Mouse (Mus musculus): ENCODE data around the gene Mmp21. TPM values are rescaled to one million over a fixed set of nuclear protein-coding genes. Genes with fewer than 3 reads are reported as not detected.

The Mmp21 gene
- total and polyA plus RNA-seq, 3 experiments = not detected

GRCm38 (mm10) chr7:133679439-133679838 lies 422 bp downstream of the Mmp21 start:
- no peak for DNase-seq
- TF ChIP-seq POLR2A (IDR thresholded peaks at IDR 0.05; ENCODE audit: insufficient read depth, low read depth, low read length) = no peak
- no peak for TF ChIP-seq CTCF (IDR thresholded peaks at IDR 0.05)
- no peak for TF ChIP-seq EP300 (IDR thresholded peaks at IDR 0.05; ENCODE audit: insufficient read depth, low read depth, low read length)

GRCm38 (mm10) chr7:133678716-133679115 lies 1.1 kb downstream of the Mmp21 start:
- WGBS = 90% methylated on average over 8 of the region's 8 CpGs
- Histone ChIP-seq H3K27ac (no peak overlapping the region), H3K4me3 (no peak overlapping the region), H3K27me3 (ENCODE audit: control insufficient read depth, insufficient read depth, low read length) (no peaks in the 10 kb centered on the region), H3K36me3 (ENCODE audit: control insufficient read depth, insufficient read depth, low read length) (no peaks in the 10 kb centered on the region), H3K4me1 (ENCODE audit: control insufficient read depth, insufficient read depth, low read length) (peaks cover 1% of the 10 kb centered on the region; the same call in 1 of the 2 replicates), H3K79me2 (replicated peaks; ENCODE audit: control insufficient read depth, insufficient read depth, low read length) (no peaks in the 10 kb centered on the region), H3K9ac (ENCODE audit: low read depth, low read length) (no peak overlapping the region)
- DNase-seq = no peak
- intact Hi-C loops (cut with DNase I) = no loop called here
- TF ChIP-seq EP300 (IDR thresholded peaks at IDR 0.05; ENCODE audit: insufficient read depth, low read depth, low read length) (no peak), POLR2A (IDR thresholded peaks at IDR 0.05; ENCODE audit: insufficient read depth, low read depth, low read length) (no peak), CTCF (IDR thresholded peaks at IDR 0.05) (no peak)

More at GRCm38 (mm10) chr7:133679439-133679838, 422 bp downstream of the Mmp21 start:
- H3K27ac ChIP-seq = no peak overlapping the region
- no peaks in the 10 kb centered on the region for H3K27me3 ChIP-seq (ENCODE audit: control insufficient read depth, insufficient read depth, low read length)
- intact Hi-C loops (cut with DNase I) = no loop called here
- WGBS = 48% methylated on average over 4 of the region's 4 CpGs
- H3K79me2 ChIP-seq (replicated peaks; ENCODE audit: control insufficient read depth, insufficient read depth, low read length) = no peaks in the 10 kb centered on the region
- H3K4me3 ChIP-seq = no peak overlapping the region
- peaks cover 1% of the 10 kb centered on the region; the same call in 1 of the 2 replicates for H3K4me1 ChIP-seq (ENCODE audit: control insufficient read depth, insufficient read depth, low read length)
- no peak overlapping the region for H3K9ac ChIP-seq (ENCODE audit: low read depth, low read length)
- H3K36me3 ChIP-seq (ENCODE audit: control insufficient read depth, insufficient read depth, low read length) = no peaks in the 10 kb centered on the region

DNA sequence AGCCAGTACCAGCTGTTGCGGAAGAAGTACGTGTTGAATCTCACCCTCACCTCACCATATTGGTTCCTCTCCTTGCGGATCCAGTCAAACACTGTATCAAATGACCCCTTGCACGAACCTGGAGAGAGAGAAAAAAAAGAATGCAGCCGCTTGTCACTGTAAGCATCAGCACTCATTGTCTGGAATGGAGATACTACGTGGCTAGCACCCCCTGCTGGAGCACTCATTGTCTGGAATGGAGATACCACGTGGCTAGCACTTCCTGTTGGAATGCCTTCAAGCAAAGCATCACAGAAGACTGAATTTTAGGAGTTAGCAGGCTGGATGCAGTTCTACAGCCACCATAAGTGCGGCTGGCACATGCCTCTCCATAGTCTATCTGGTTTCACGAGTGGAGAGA lies 3.9 kb downstream of the Mmp21 start:
- H3K79me2 ChIP-seq (replicated peaks; ENCODE audit: control insufficient read depth, insufficient read depth, low read length) = no peaks in the 10 kb centered on the region
- TF ChIP-seq EP300 (IDR thresholded peaks at IDR 0.05; ENCODE audit: insufficient read depth, low read depth, low read length) = no peak
- TF ChIP-seq POLR2A (IDR thresholded peaks at IDR 0.05; ENCODE audit: insufficient read depth, low read depth, low read length) = no peak
- TF ChIP-seq CTCF (IDR thresholded peaks at IDR 0.05) = peak; percentile 31
- no peak overlapping the region for H3K4me3 ChIP-seq
- intact Hi-C loops (cut with DNase I) = no loop called here
- H3K27me3 ChIP-seq (ENCODE audit: control insufficient read depth, insufficient read depth, low read length) = no peaks in the 10 kb centered on the region
- H3K36me3 ChIP-seq (ENCODE audit: control insufficient read depth, insufficient read depth, low read length) = no peaks in the 10 kb centered on the region
- DNase-seq = no peak
- WGBS = 68% methylated on average over 9 of the region's 9 CpGs
- peaks cover 1% of the 10 kb centered on the region; the same call in 1 of the 2 replicates for H3K4me1 ChIP-seq (ENCODE audit: control insufficient read depth, insufficient read depth, low read length)
- no peak overlapping the region for H3K27ac ChIP-seq
- no peak overlapping the region for H3K9ac ChIP-seq (ENCODE audit: low read depth, low read length)

DNA sequence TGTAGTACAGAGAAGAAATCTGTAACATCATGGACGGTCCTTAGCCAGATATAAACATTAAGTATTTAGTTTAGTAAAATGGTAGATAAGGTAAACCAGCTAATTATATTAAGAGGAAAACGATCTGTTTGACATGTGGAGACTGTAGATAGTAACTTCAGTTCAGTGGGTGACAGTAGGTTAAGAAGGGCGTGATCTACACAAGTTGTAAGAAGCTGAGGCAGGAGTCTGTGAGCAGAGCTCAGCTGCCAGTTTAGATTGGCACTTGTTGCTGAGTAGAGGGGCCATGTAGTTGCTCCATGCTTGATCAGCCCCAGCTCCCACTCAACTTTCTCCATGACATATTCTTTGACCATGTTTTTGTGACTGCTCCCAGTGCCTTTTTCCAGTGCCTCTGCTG lies 9.0 kb downstream of the Mmp21 start:
- H3K36me3 ChIP-seq (ENCODE audit: control insufficient read depth, insufficient read depth, low read length) = no peaks in the 10 kb centered on the region; the same call in 1 of the 2 replicates
- WGBS = 91% methylated on average over 3 of the region's 3 CpGs

DNA sequence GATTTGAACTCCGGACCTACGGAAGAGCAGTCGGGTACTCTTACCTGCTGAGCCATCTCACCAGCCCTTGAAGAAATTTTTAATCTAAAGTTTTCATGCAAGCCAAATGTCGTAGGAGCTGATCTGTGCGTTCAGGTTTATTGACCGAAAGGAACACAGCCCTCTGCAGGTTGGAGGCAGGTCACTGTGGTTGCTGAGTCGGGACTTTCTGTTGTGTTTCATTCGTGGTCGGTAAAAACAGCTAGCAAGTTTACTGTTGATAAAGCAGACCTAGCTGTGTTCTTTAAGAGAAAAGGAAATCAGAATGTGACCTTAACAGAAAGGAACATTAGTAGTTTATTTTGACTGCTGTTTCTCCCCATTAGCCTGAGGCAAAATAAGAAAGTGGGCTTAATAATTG lies 9.9 kb downstream of the Mmp21 start:
- TF ChIP-seq EP300 (IDR thresholded peaks at IDR 0.05; ENCODE audit: insufficient read depth, low read depth, low read length) (no peak), CTCF (IDR thresholded peaks at IDR 0.05) (no peak), POLR2A (IDR thresholded peaks at IDR 0.05; ENCODE audit: insufficient read depth, low read depth, low read length) (no peak)
- Histone ChIP-seq H3K27me3 (ENCODE audit: control insufficient read depth, insufficient read depth, low read length) (no peaks in the 10 kb centered on the region), H3K9ac (ENCODE audit: low read depth, low read length) (no peak overlapping the region), H3K79me2 (replicated peaks; ENCODE audit: control insufficient read depth, insufficient read depth, low read length) (no peaks in the 10 kb centered on the region), H3K27ac (no peak overlapping the region), H3K36me3 (ENCODE audit: control insufficient read depth, insufficient read depth, low read length) (no peaks in the 10 kb centered on the region; the same call in 1 of the 2 replicates), H3K4me1 (ENCODE audit: control insufficient read depth, insufficient read depth, low read length) (no peaks in the 10 kb centered on the region), H3K4me3 (no peak overlapping the region)
- 92% methylated on average over 9 of the region's 9 CpGs for WGBS
- intact Hi-C loops (cut with DNase I) = loop anchor here (2.0 to 5.0 kb wide), 2 partner anchors 52 to 113 kb away; partner anchors contain the start of gene Dhx32
- DNase-seq = no peak

More for the DNA sequence above, 9.0 kb downstream of the Mmp21 start:
- Histone ChIP-seq H3K27ac (no peak overlapping the region), H3K4me3 (no peak overlapping the region), H3K27me3 (ENCODE audit: control insufficient read depth, insufficient read depth, low read length) (no peaks in the 10 kb centered on the region), H3K4me1 (ENCODE audit: control insufficient read depth, insufficient read depth, low read length) (no peaks in the 10 kb centered on the region), H3K9ac (ENCODE audit: low read depth, low read length) (no peak overlapping the region), H3K79me2 (replicated peaks; ENCODE audit: control insufficient read depth, insufficient read depth, low read length) (no peaks in the 10 kb centered on the region)
- DNase-seq = no peak
- TF ChIP-seq EP300 (IDR thresholded peaks at IDR 0.05; ENCODE audit: insufficient read depth, low read depth, low read length) (no peak), POLR2A (IDR thresholded peaks at IDR 0.05; ENCODE audit: insufficient read depth, low read depth, low read length) (no peak), CTCF (IDR thresholded peaks at IDR 0.05) (no peak)
- intact Hi-C loops (cut with DNase I) = no loop called here

- intact Hi-C loops (cut with DNase I) = loop anchor here (2.0 to 5.0 kb wide), 2 partner anchors 53 to 114 kb away; partner anchors contain the start of gene Dhx32
- no peaks in the 10 kb centered on the region for H3K27me3 ChIP-seq (ENCODE audit: control insufficient read depth, insufficient read depth, low read length)
- H3K36me3 ChIP-seq (ENCODE audit: control insufficient read depth, insufficient read depth, low read length) = no peaks in the 10 kb centered on the region; the same call in 1 of the 2 replicates
- no peaks in the 10 kb centered on the region for H3K79me2 ChIP-seq (replicated peaks; ENCODE audit: control insufficient read depth, insufficient read depth, low read length)
- WGBS = 92% methylated on average over 1 of the region's 1 CpGs
- TF ChIP-seq CTCF (IDR thresholded peaks at IDR 0.05) (peak; percentile 34), POLR2A (IDR thresholded peaks at IDR 0.05; ENCODE audit: insufficient read depth, low read depth, low read length) (no peak)
- no peak for DNase-seq
- H3K27ac ChIP-seq = no peak overlapping the region
- no peak overlapping the region for H3K4me3 ChIP-seq
- no peaks in the 10 kb centered on the region for H3K4me1 ChIP-seq (ENCODE audit: control insufficient read depth, insufficient read depth, low read length)
- H3K9ac ChIP-seq (ENCODE audit: low read depth, low read length) = no peak overlapping the region
These were observed 10.8 kb downstream of the Mmp21 start for GRCm38 (mm10) chr7:133669071-133669470.
